Mouse (Mus musculus): Measurements from ENCODE around the gene Prtg.

GRCm38 (mm10) chr9:72791681-72792080, 15.0 kb upstream of the Prtg start:
- TF ChIP-seq POLR2A (IDR thresholded peaks at IDR 0.05; ENCODE audit: low read depth, low read length) (no peak), HCFC1 (IDR thresholded peaks at IDR 0.05; ENCODE audit: low read depth, low read length) (no peak), BHLHE40 (IDR thresholded peaks at IDR 0.05; ENCODE audit: low read depth, low read length) (no peak), POLR2AphosphoS2 (IDR thresholded peaks at IDR 0.05; ENCODE audit: low read depth, low read length) (no peak), CHD2 (IDR thresholded peaks at IDR 0.05; ENCODE audit: low read length) (no peak), TBP (conservative IDR thresholded peaks at IDR 0.05; ENCODE audit: low read depth, low read length) (no peak), TCF12 (IDR thresholded peaks at IDR 0.05; ENCODE audit: low read depth, low read length) (no peak)

All from CH12.LX (cell line).